Mouse (Mus musculus): ENCODE data around the gene Atp11b.

Atp11b gene

GRCm38 (mm10) chr3:35764637-35765617, 11.0 kb downstream of the Atp11b start:
- in situ Hi-C loops (cut with MboI; ENCODE audit: unreplicated experiment in 2 of 2): no loop called here

GRCm38 (mm10) chr3:35779748-35780147, 25.8 kb downstream of the Atp11b start:
- in situ Hi-C loops (cut with MboI; ENCODE audit: unreplicated experiment in 2 of 2): no loop called here

GRCm38 (mm10) chr3:35802040-35802439, 48.1 kb downstream of the Atp11b start:
- in situ Hi-C loops (cut with MboI; ENCODE audit: unreplicated experiment in 2 of 2): no loop called here

GRCm38 (mm10) chr3:35819887-35820286, 66.0 kb downstream of the Atp11b start:
- in situ Hi-C loops (cut with MboI; ENCODE audit: unreplicated experiment in 2 of 2): no loop called here

DNA sequence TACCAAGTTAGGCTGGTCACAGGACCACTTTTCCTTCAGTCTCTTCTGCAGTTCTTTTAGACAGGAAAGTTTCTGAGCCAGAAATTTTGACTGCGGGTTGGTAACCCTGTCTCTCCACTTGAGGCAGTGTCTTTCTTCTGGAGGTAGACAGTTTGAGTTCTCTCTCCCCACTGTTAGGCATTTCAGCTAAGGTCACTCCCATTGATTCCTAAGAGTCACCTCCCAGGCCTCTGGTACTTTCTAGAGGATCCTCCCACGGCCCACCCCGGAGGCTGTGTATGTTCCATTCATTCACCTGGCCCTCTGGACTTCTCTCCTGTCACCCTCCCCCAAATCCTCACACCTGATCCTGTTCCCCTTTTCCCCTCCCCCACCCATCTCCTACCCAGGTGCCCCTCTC, 68.1 kb downstream of the Atp11b start:
- in situ Hi-C loops (cut with MboI; ENCODE audit: unreplicated experiment in 2 of 2): no loop called here

DNA sequence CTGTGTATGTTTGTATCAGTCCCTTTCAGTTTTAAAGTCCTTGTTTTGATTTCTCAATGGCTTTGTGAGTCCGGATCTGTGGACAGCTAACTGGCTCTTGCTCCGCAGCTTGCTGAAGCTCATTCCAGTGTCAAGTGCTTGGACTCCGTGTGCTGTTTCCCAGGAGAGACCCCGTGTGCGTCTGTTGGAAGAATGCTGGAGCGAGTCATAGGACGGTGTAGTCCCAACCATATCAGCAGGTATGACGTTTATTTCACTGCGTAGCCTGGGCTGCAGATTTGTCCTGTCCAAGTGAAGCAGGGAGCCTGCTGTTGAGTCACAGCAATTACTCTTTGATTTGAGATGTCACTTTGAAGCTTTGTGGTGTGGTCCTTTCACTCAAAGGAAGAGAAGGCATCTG, 95.4 kb downstream of the Atp11b start:
- in situ Hi-C loops (cut with MboI; ENCODE audit: unreplicated experiment in 2 of 2): no loop called here

- in situ Hi-C loops (cut with MboI; ENCODE audit: unreplicated experiment in 2 of 2): loop anchor here (5.0 to 10.0 kb wide), 2 partner anchors 188 to 191 kb away; no protein-coding TSS in a partner anchor
Observed at GRCm38 (mm10) chr3:35883267-35883666, 129.4 kb downstream of the Atp11b start.

DNA sequence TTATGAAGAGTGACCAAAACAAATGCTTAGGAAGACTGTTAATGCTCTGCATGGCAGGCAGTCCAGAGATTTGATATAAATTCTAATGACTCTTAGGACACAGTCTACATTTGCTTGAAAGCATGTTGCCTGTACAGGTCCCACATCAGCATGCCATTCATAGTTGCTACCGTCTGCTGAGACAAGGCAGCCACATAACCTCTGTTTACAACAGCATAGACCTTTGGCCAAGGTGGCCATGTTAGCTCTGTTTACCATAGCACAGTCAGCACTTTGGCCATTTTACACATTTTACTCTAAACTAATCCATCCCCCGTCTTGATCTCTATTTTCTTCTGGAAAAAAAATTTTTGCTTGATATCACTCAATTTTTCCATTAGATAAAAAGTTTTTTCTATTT, 135.6 kb downstream of the Atp11b start:
- in situ Hi-C loops (cut with MboI; ENCODE audit: unreplicated experiment in 2 of 2): loop anchor here in 1 of 2 experiments (10.0 kb wide), 1 partner anchor 195 kb away; no protein-coding TSS in a partner anchor

GRCm38 (mm10) chr3:35891123-35891522, 137.2 kb downstream of the Atp11b start:
- in situ Hi-C loops (cut with MboI; ENCODE audit: unreplicated experiment in 2 of 2): no loop called here

GRCm38 (mm10) chr3:35893156-35893555, 139.2 kb downstream of the Atp11b start:
- in situ Hi-C loops (cut with MboI; ENCODE audit: unreplicated experiment in 2 of 2): no loop called here

DNA sequence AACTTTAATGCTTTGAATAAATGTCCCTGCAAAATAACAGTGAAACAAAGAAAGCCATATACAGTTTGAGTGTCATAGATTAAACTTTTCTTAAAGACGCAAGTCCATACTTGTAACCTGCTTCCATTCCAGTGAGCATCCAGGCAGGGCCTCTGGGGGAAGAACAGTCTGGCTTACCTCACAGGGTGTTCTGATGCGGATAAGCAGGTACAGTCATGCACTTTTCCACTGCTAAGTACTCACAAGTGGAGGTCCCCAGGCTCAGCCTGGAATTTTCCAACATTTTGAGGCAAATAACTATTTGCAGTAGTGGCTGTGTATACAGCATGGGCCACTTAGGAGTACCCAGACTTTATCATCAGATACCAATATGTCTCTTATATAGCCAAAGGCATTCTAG, 144.0 kb downstream of the Atp11b start:
- in situ Hi-C loops (cut with MboI; ENCODE audit: unreplicated experiment in 2 of 2): loop anchor here in 1 of 2 experiments (5.0 kb wide), 1 partner anchor 34 kb away; no protein-coding TSS in a partner anchor

DNA sequence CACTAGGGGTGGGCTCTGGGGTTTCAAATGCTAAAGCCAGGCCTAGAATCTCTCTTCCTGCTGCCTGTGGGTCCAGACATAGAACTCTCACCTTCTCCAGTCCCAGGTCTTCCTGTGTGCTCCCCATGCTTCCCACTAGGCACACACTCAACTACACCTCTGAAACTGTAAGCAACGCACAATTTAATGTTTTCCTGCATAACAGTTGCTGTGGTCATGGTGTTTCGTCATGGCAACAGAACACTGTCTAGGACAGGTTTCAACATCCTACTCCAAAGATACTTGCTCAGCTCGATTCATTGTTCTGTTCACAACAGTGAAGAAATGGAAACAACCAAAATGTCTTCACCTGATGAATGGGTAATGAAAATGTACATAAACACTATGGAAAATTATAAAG, 145.2 kb downstream of the Atp11b start:
- in situ Hi-C loops (cut with MboI; ENCODE audit: unreplicated experiment in 2 of 2): loop anchor here in 1 of 2 experiments (5.0 kb wide), 1 partner anchor 33 kb away; no protein-coding TSS in a partner anchor

GRCm38 (mm10) chr3:35900555-35901204, 146.8 kb downstream of the Atp11b start:
- in situ Hi-C loops (cut with MboI; ENCODE audit: unreplicated experiment in 2 of 2): loop anchor here in 1 of 2 experiments (25.0 kb wide), 2 partner anchors 962 to 1863 kb away; partner anchors contain the start of gene 4932438A13Rik

Measured in v-Abl transformed pro-B cells (cell line).